Mouse (Mus musculus) small intestine, adult 2 months (tissue): ENCODE measurements around the gene Nepn.

Source experiments
- CTCF ChIP-seq: fragments of 200-500 bp; IDR thresholded peaks from 2 replicates; pipeline ENCODE4 v1.5.1; 2012; ENCODE audit warnings: low read depth, mild to moderate bottlenecking, control low read depth, inconsistent platforms, low read length, moderate library complexity, mixed read lengths; ENCODE audit not compliant: insufficient replicate concordance, insufficient read length; ENCODE audit errors: extremely low read depth
- POLR2A ChIP-seq: fragments of 200-500 bp; IDR thresholded peaks from 2 replicates; pipeline ENCODE4 v1.6.1; 2012; ENCODE audit warnings: low read depth, mild to moderate bottlenecking, control low read depth, inconsistent platforms, low read length, moderate library complexity

DNA sequence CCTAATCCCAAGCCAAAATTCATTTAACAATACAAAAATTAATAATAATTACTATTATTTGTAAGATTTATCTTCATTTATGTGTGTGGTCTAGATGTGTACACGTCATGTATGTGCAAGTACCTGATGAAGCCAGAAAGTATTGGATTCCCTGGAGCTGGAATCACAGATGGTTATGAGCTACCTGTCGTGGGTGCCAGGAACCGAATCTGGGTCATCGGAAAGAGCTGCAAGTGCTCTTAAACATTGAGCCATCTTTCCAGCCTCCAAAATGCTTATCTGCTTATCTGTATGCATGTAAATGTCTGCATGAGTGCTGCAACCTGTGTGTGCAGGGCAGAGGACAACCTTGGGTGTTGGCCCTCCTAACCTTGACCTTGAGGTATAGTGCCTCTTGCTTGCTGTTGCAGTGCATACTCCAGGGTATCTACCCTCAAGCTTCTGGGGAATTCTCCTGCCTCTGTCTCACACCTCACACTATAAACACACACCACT lies 28.5 kb upstream of the Nepn start:
- TF ChIP-seq CTCF = no peak
- no peak for TF ChIP-seq POLR2A
